Mouse (Mus musculus): ENCODE measurements around the gene Gars. TPM values are rescaled to one million over a fixed set of nuclear protein-coding genes. Genes with fewer than 3 reads are reported as not detected.

Gene Gars
- polyA plus RNA-seq, 1 experiment from 2014 or later, result 209 TPM

DNA sequence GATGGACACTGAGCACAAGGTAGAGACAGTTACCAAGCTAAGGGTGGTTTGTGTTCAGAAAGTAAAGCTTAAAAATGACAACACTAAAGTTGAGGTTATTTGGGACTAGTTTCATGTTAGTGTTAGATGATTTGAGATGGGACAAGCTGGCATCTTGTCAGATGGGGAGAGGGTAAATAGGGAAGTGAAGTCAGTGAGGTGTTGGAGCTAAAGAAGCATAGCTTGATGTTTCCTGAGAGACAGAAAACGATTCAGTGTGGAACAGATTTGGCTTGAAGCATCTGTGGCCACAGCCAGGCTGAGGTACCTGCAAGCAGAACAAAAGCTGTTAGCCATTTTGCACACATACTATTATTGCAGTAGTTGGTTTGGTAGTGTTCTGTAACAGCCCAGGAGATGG, 7.5 kb downstream of the Gars start:
- Histone ChIP-seq H3K9ac (ENCODE audit: low read depth, low read length) (no peak overlapping the region), H3K9me3 (ENCODE audit: control insufficient read depth, low read length) (no peaks in the 10 kb centered on the region), H3K4me3 (ENCODE audit: low read length) (no peak overlapping the region), H3K27me3 (replicated peaks; ENCODE audit: control insufficient read depth, insufficient read depth, low read length) (no peaks in the 10 kb centered on the region), H3K36me3 (ENCODE audit: control insufficient read depth, insufficient read depth, low read length) (peaks cover 12% of the 10 kb centered on the region), H3K27ac (ENCODE audit: low read depth, low read length) (no peak overlapping the region), H3K4me1 (ENCODE audit: control insufficient read depth, insufficient read depth, low read depth, low read length) (peaks cover 5% of the 10 kb centered on the region), H3K4me2 (ENCODE audit: low read length) (no peak overlapping the region)
- ATAC-seq, result no peak
- 71% methylated on average over 1 of the region's 1 CpGs for WGBS

- Histone ChIP-seq H3K27me3 (replicated peaks; ENCODE audit: control insufficient read depth, insufficient read depth, low read length) (no peaks in the 10 kb centered on the region), H3K9ac (ENCODE audit: low read depth, low read length) (no peak overlapping the region), H3K36me3 (ENCODE audit: control insufficient read depth, insufficient read depth, low read length) (peaks cover 32% of the 10 kb centered on the region), H3K4me3 (ENCODE audit: low read length) (no peak overlapping the region), H3K27ac (ENCODE audit: low read depth, low read length) (no peak overlapping the region), H3K4me2 (ENCODE audit: low read length) (no peak overlapping the region), H3K4me1 (ENCODE audit: control insufficient read depth, insufficient read depth, low read depth, low read length) (peaks cover 4% of the 10 kb centered on the region; the same call in 1 of the 2 replicates), H3K9me3 (ENCODE audit: control insufficient read depth, low read length) (no peaks in the 10 kb centered on the region)
- ATAC-seq, result no peak
- 92% methylated on average over 10 of the region's 10 CpGs for WGBS
Observed at GRCm38 (mm10) chr6:55049186-55049585, 11.4 kb downstream of the Gars start.

DNA sequence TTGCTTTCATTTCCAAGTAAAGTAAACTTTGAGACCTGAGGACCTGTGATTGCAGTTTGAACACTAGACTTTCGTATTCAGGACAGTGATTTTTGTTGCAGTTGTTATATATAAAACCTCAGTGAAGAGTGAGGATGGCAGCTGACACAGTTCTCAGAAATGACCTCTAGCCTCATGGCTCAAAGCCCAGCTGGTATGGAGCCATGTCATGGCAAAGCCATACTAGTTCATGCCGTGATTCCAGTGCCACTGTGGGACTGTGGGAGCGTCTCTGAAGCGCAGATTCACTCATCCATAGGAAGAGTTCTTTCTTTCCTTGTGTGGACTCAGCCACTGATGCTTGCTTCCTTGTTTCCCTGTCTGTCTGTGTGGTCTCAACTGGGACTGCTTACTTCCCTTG, 16.7 kb downstream of the Gars start:
- H3K4me3 ChIP-seq (ENCODE audit: low read length), result no peak overlapping the region
- H3K4me1 ChIP-seq (ENCODE audit: control insufficient read depth, insufficient read depth, low read depth, low read length), result no peaks in the 10 kb centered on the region
- ATAC-seq, result no peak
- peaks cover 48% of the 10 kb centered on the region for H3K36me3 ChIP-seq (ENCODE audit: control insufficient read depth, insufficient read depth, low read length)
- H3K27ac ChIP-seq (ENCODE audit: low read depth, low read length), result no peak overlapping the region
- no peak overlapping the region for H3K9ac ChIP-seq (ENCODE audit: low read depth, low read length)
- 87% methylated on average over 4 of the region's 4 CpGs for WGBS
- H3K4me2 ChIP-seq (ENCODE audit: low read length), result no peak overlapping the region
- no peaks in the 10 kb centered on the region for H3K27me3 ChIP-seq (replicated peaks; ENCODE audit: control insufficient read depth, insufficient read depth, low read length)
- no peaks in the 10 kb centered on the region for H3K9me3 ChIP-seq (ENCODE audit: control insufficient read depth, low read length)

- Histone ChIP-seq H3K4me3 (ENCODE audit: low read length) (no peak overlapping the region), H3K27me3 (replicated peaks; ENCODE audit: control insufficient read depth, insufficient read depth, low read length) (no peaks in the 10 kb centered on the region), H3K9ac (ENCODE audit: low read depth, low read length) (no peak overlapping the region), H3K9me3 (ENCODE audit: control insufficient read depth, low read length) (no peaks in the 10 kb centered on the region), H3K4me1 (ENCODE audit: control insufficient read depth, insufficient read depth, low read depth, low read length) (no peaks in the 10 kb centered on the region), H3K27ac (ENCODE audit: low read depth, low read length) (no peak overlapping the region), H3K36me3 (ENCODE audit: control insufficient read depth, insufficient read depth, low read length) (peaks cover 37% of the 10 kb centered on the region), H3K4me2 (ENCODE audit: low read length) (no peak overlapping the region)
- 96% methylated on average over 3 of the region's 3 CpGs for WGBS
- ATAC-seq, result no peak
Observed at GRCm38 (mm10) chr6:55057427-55057826, 19.6 kb downstream of the Gars start.

DNA sequence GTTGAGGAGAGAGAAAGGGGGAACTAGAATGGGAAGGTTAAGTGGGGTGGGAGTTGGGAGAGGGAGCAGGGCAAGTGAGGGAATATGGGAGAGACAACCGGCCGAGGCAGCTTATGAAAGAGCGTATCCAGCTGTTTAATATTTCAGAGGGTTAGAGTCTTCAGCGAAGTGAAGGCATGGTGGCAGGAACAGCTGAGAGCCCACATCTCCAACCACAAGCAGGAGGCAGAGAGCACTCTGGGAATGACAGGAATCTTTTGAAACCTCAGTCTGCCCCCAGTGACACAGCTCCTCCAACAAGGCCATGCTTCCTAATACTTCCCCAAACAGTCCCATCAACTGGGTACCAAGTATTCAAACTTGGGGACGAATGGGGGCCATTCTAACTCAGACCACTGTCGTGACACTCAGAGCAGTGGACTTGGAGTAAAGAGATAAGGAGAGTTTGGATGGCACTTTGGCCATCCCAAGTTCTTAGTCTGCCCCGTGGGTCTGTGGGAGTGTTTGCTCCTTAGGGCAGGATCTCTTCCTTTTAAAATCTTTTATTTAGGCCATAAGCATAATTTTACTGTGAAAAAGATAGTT, 22.5 kb downstream of the Gars start:
- H3K27me3 ChIP-seq (replicated peaks; ENCODE audit: control insufficient read depth, insufficient read depth, low read length), result no peaks in the 10 kb centered on the region
- ATAC-seq, result no peak
- no peak overlapping the region for H3K4me3 ChIP-seq (ENCODE audit: low read length)
- WGBS, result 92% methylated on average over 7 of the region's 7 CpGs
- no peak overlapping the region for H3K9ac ChIP-seq (ENCODE audit: low read depth, low read length)
- H3K4me1 ChIP-seq (ENCODE audit: control insufficient read depth, insufficient read depth, low read depth, low read length), result no peaks in the 10 kb centered on the region
- H3K36me3 ChIP-seq (ENCODE audit: control insufficient read depth, insufficient read depth, low read length), result peaks cover 32% of the 10 kb centered on the region
- H3K27ac ChIP-seq (ENCODE audit: low read depth, low read length), result no peak overlapping the region
- no peaks in the 10 kb centered on the region for H3K9me3 ChIP-seq (ENCODE audit: control insufficient read depth, low read length)
- no peak overlapping the region for H3K4me2 ChIP-seq (ENCODE audit: low read length)

- H3K9ac ChIP-seq (ENCODE audit: low read depth, low read length), result no peak overlapping the region
- H3K9me3 ChIP-seq (ENCODE audit: control insufficient read depth, low read length), result no peaks in the 10 kb centered on the region
- no peaks in the 10 kb centered on the region for H3K27me3 ChIP-seq (replicated peaks; ENCODE audit: control insufficient read depth, insufficient read depth, low read length)
- WGBS, result 93% methylated on average over 11 of the region's 11 CpGs
- H3K4me3 ChIP-seq (ENCODE audit: low read length), result no peak overlapping the region
- no peaks in the 10 kb centered on the region for H3K4me1 ChIP-seq (ENCODE audit: control insufficient read depth, insufficient read depth, low read depth, low read length)
- no peak overlapping the region for H3K4me2 ChIP-seq (ENCODE audit: low read length)
- H3K27ac ChIP-seq (ENCODE audit: low read depth, low read length), result no peak overlapping the region
- H3K36me3 ChIP-seq (ENCODE audit: control insufficient read depth, insufficient read depth, low read length), result peaks cover 34% of the 10 kb centered on the region
- no peak for ATAC-seq
Observed at GRCm38 (mm10) chr6:55061328-55061727, 23.5 kb downstream of the Gars start.

GRCm38 (mm10) chr6:55062200-55062599, 24.4 kb downstream of the Gars start:
- Histone ChIP-seq H3K27me3 (replicated peaks; ENCODE audit: control insufficient read depth, insufficient read depth, low read length) (no peaks in the 10 kb centered on the region), H3K4me1 (ENCODE audit: control insufficient read depth, insufficient read depth, low read depth, low read length) (no peaks in the 10 kb centered on the region), H3K9me3 (ENCODE audit: control insufficient read depth, low read length) (no peaks in the 10 kb centered on the region), H3K9ac (ENCODE audit: low read depth, low read length) (no peak overlapping the region), H3K36me3 (ENCODE audit: control insufficient read depth, insufficient read depth, low read length) (peaks cover 35% of the 10 kb centered on the region), H3K4me2 (ENCODE audit: low read length) (no peak overlapping the region), H3K27ac (ENCODE audit: low read depth, low read length) (no peak overlapping the region), H3K4me3 (ENCODE audit: low read length) (no peak overlapping the region)
- no peak for ATAC-seq
- WGBS, result 75% methylated on average over 5 of the region's 5 CpGs

- WGBS, result 95% methylated on average over 9 of the region's 9 CpGs
- Histone ChIP-seq H3K4me1 (ENCODE audit: control insufficient read depth, insufficient read depth, low read depth, low read length) (no peaks in the 10 kb centered on the region), H3K27ac (ENCODE audit: low read depth, low read length) (no peak overlapping the region), H3K9me3 (ENCODE audit: control insufficient read depth, low read length) (no peaks in the 10 kb centered on the region), H3K36me3 (ENCODE audit: control insufficient read depth, insufficient read depth, low read length) (peaks cover 34% of the 10 kb centered on the region), H3K4me3 (ENCODE audit: low read length) (no peak overlapping the region), H3K27me3 (replicated peaks; ENCODE audit: control insufficient read depth, insufficient read depth, low read length) (no peaks in the 10 kb centered on the region), H3K9ac (ENCODE audit: low read depth, low read length) (no peak overlapping the region), H3K4me2 (ENCODE audit: low read length) (no peak overlapping the region)
- ATAC-seq, result no peak
Observed at GRCm38 (mm10) chr6:55063793-55064476, 26.1 kb downstream of the Gars start.

- Histone ChIP-seq H3K4me2 (ENCODE audit: low read length) (no peak overlapping the region), H3K9ac (ENCODE audit: low read depth, low read length) (no peak overlapping the region), H3K4me1 (ENCODE audit: control insufficient read depth, insufficient read depth, low read depth, low read length) (no peaks in the 10 kb centered on the region), H3K4me3 (ENCODE audit: low read length) (no peak overlapping the region), H3K27ac (ENCODE audit: low read depth, low read length) (no peak overlapping the region), H3K27me3 (replicated peaks; ENCODE audit: control insufficient read depth, insufficient read depth, low read length) (no peaks in the 10 kb centered on the region), H3K9me3 (ENCODE audit: control insufficient read depth, low read length) (no peaks in the 10 kb centered on the region), H3K36me3 (ENCODE audit: control insufficient read depth, insufficient read depth, low read length) (peaks cover 38% of the 10 kb centered on the region)
- 98% methylated on average over 7 of the region's 7 CpGs for WGBS
- ATAC-seq, result no peak
Observed at GRCm38 (mm10) chr6:55064477-55064827, 26.6 kb downstream of the Gars start.
